Comparison of ENCODE assay signal across 15 mouse cellular contexts in the genomic region with DNA sequence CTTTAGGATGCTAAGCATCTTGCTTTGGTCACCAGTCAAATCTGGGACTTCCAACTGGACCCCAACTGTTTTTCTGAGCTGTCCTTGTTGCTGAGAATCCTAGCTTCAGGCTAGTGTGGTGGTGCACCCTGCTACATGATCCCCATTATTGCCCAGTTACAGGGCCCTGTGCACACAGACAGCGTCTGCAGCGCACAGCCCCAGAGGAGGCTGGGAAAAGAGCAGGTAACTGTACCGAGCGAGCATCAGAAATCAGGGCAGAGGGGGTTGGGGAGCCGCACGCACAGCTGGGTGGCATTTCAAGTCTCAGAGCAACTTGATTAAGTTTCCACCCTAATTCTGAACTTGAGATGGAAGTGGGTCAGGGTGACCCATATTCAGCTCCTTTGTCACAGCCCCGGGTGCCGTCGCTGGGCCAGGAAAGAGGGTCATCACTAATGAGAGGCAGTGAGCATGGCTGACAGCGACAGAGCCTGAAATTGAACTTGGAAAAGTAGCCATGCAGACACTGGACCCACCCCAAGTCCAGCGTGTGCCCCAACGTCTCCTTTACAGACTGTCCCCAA.
"Had no signal": no experiment of that assay in that cellular context is flagged by ENCODE, and none has a peak within 500 bp of the region (broad histone marks: within the 10 kb centered on the region; RNA-seq: fewer than 3 reads in every experiment).

No protein-coding gene starts in this region.

- H3K36me3 ChIP-seq: limb, embryonic 12.5 days; liver, embryonic 13.5 days; lung, embryonic 15.5 days; midbrain, embryonic 12.5 days; neural tube, embryonic 12.5 days; stomach, embryonic 15.5 days had no signal

- H3K4me2 ChIP-seq: limb, embryonic 12.5 days; liver, embryonic 13.5 days; lung, embryonic 15.5 days; midbrain, embryonic 12.5 days; neural tube, embryonic 12.5 days; stomach, embryonic 15.5 days had no signal

- H3K4me3 ChIP-seq: limb, embryonic 12.5 days; liver, embryonic 13.5 days; lung, embryonic 15.5 days; megakaryocyte, embryonic 14.5 days; midbrain, embryonic 12.5 days; neural tube, embryonic 12.5 days; stomach, embryonic 15.5 days had no signal

- DNase-seq: kidney, postnatal 10 days; kidney, postnatal 4 days; liver; liver, embryonic 13.5 days; liver, postnatal 0 days; lung, postnatal 14 days; right cerebral cortex, postnatal 14 days; thymus, postnatal 36 days had no signal

- H3K9ac ChIP-seq: limb, embryonic 12.5 days; liver, embryonic 13.5 days; liver, postnatal 0 days; lung, embryonic 15.5 days; midbrain, embryonic 12.5 days; neural tube, embryonic 12.5 days; stomach, embryonic 15.5 days had no signal

- H3K27me3 ChIP-seq: limb, embryonic 12.5 days; lung, embryonic 15.5 days; megakaryocyte, embryonic 14.5 days; midbrain, embryonic 12.5 days; neural tube, embryonic 12.5 days; stomach, embryonic 15.5 days had no signal

- H3K9me3 ChIP-seq: limb, embryonic 12.5 days; liver, embryonic 13.5 days; lung, embryonic 15.5 days; megakaryocyte, embryonic 14.5 days; midbrain, embryonic 12.5 days; neural tube, embryonic 12.5 days; stomach, embryonic 15.5 days had no signal

- H3K27ac ChIP-seq: limb, embryonic 12.5 days; liver, embryonic 13.5 days; lung, embryonic 15.5 days; macrophage; midbrain, embryonic 12.5 days; neural tube, embryonic 12.5 days; stomach, embryonic 15.5 days had no signal

- ATAC-seq: liver, postnatal 0 days had no signal
